Comparison of ENCODE assay signal across 7 mouse cellular contexts in genomic region chr8:126913241-126914106, GRCm38 (mm10). TPM values are rescaled to one million over a fixed set of nuclear protein-coding genes. Genes with fewer than 3 reads are reported as not detected.
DNase-seq lines count a peak whose midpoint lies in the region; ATAC-seq and TF ChIP-seq lines count a peak whose summit lies in the region.

No protein-coding gene starts in this region.

- DNase-seq in 3134 (ENCODE audit: extremely low read depth, insufficient read length, low spot score), result peak; percentile 73
- DNase-seq in MN1 (ENCODE audit: low spot score), result peak; percentile 83
- peak; percentile 96 for DNase-seq in fibroblast of lung, adult 2 months (ENCODE audit: low read depth)
- DNase-seq in hindbrain, embryonic 14.5 days (ENCODE audit: low spot score), result peak; percentile 34
- peak; percentile 75 for DNase-seq in midbrain, postnatal 0 days (ENCODE audit: low spot score)
- no peak for DNase-seq in thymus, postnatal 4 days
- no peak for DNase-seq in left cerebral cortex, adult 9 months (ENCODE audit: low spot score in 2 of 2)

- peak; percentile 58; the same call in 1 of the 2 replicates for ATAC-seq in hindbrain, embryonic 14.5 days (ENCODE audit: low FRiP score)
- 0 out of 2 replicates have a peak, but pooled peaks have one; percentile 20 for ATAC-seq in midbrain, postnatal 0 days (ENCODE audit: low FRiP score)

- H3K4me1 ChIP-seq in hindbrain, embryonic 14.5 days (replicated peaks; ENCODE audit: control insufficient read depth, insufficient read depth, low read length), result peaks cover 16% of the 10 kb centered on the region; the same call in 1 of the 2 replicates
- no peaks in the 10 kb centered on the region for H3K4me1 ChIP-seq in midbrain, postnatal 0 days (ENCODE audit: insufficient read depth, low read length)

- no peak overlapping the region for H3K27ac ChIP-seq in hindbrain, embryonic 14.5 days
- H3K27ac ChIP-seq in midbrain, postnatal 0 days (ENCODE audit: low read depth, low read length), result no peak overlapping the region

- H3K9me3 ChIP-seq in hindbrain, embryonic 14.5 days (ENCODE audit: control insufficient read depth, low read length), result no peaks in the 10 kb centered on the region
- no peaks in the 10 kb centered on the region for H3K9me3 ChIP-seq in midbrain, postnatal 0 days (ENCODE audit: low read length)

- no peak overlapping the region for H3K4me2 ChIP-seq in hindbrain, embryonic 14.5 days (replicated peaks)
- H3K4me2 ChIP-seq in midbrain, postnatal 0 days (ENCODE audit: low read depth, low read length, poor library complexity, severe bottlenecking), result no peak overlapping the region

- H3K4me3 ChIP-seq in hindbrain, embryonic 14.5 days (replicated peaks; ENCODE audit: low read length), result no peak overlapping the region
- no peak overlapping the region for H3K4me3 ChIP-seq in midbrain, postnatal 0 days (ENCODE audit: low read depth, low read length)

- no peak overlapping the region for H3K9ac ChIP-seq in hindbrain, embryonic 14.5 days
- H3K9ac ChIP-seq in midbrain, postnatal 0 days (replicated peaks; ENCODE audit: low read length, poor library complexity, severe bottlenecking), result no peak overlapping the region

- TF ChIP-seq CTCF in midbrain, postnatal 0 days (IDR thresholded peaks at IDR 0.05), result no peak

- 49% methylated on average over 12 of the region's 12 CpGs for WGBS in hindbrain, embryonic 14.5 days
- WGBS in midbrain, postnatal 0 days, result 52% methylated on average over 12 of the region's 12 CpGs

- H3K36me3 ChIP-seq in hindbrain, embryonic 14.5 days (replicated peaks; ENCODE audit: control insufficient read depth, insufficient read depth), result no peaks in the 10 kb centered on the region
- no peaks in the 10 kb centered on the region for H3K36me3 ChIP-seq in midbrain, postnatal 0 days (ENCODE audit: insufficient read depth, low read length)

- no peaks in the 10 kb centered on the region for H3K27me3 ChIP-seq in hindbrain, embryonic 14.5 days (ENCODE audit: control insufficient read depth, insufficient read depth, low read length)
- H3K27me3 ChIP-seq in midbrain, postnatal 0 days (ENCODE audit: insufficient read depth, low read length), result no peaks in the 10 kb centered on the region

RNA-seq across cellular contexts. Expression of gene Tomm20, which starts 32.2 kb away (rescaled TPM):
- 208 and 216 TPM in 2 replicates for polyA plus RNA-seq in hindbrain, embryonic 14.5 days (2014; fragmentation: Nextera tagmentation; extraction: Ambion mirVana)
- total RNA-seq in midbrain, postnatal 0 days (2014; rRNA removed), result 149 and 190 TPM in 2 replicates
- 236 TPM in 2 replicates for polyA plus RNA-seq in midbrain, postnatal 0 days (2015; fragmentation: Nextera tagmentation; extraction: Ambion mirVana)

RNA-seq across cellular contexts. Expression of gene Rbm34, which starts 57.4 kb away (rescaled TPM):
- polyA plus RNA-seq in hindbrain, embryonic 14.5 days (2014; fragmentation: Nextera tagmentation; extraction: Ambion mirVana), result 23.2 and 24.3 TPM in 2 replicates
- total RNA-seq in midbrain, postnatal 0 days (2014; rRNA removed), result 16.2 and 22.1 TPM in 2 replicates
- polyA plus RNA-seq in midbrain, postnatal 0 days (2015; fragmentation: Nextera tagmentation; extraction: Ambion mirVana), result 26.7 and 32.7 TPM in 2 replicates

Comparison
In these comparisons a context has a peak if more than half of its experiments do, and no peak if none do; other contexts are left out.
1. DNase-seq: peak in 3134 (single experiment), MN1 (single experiment), fibroblast of lung, adult 2 months (single experiment), hindbrain, embryonic 14.5 days (single experiment) and midbrain, postnatal 0 days (single experiment); none in thymus, postnatal 4 days (single experiment) and left cerebral cortex, adult 9 months (0 of 2).